Mouse (Mus musculus): ENCODE measurements around the gene Wnk1. TPM values are rescaled to one million over a fixed set of nuclear protein-coding genes. Genes with fewer than 3 reads are reported as not detected.
A peak's percentile ranks its signal among the peaks of the same experiment; 100 is the strongest.

Wnk1 gene
- polyA plus RNA-seq, 1 experiment, result 77.7 TPM

DNA sequence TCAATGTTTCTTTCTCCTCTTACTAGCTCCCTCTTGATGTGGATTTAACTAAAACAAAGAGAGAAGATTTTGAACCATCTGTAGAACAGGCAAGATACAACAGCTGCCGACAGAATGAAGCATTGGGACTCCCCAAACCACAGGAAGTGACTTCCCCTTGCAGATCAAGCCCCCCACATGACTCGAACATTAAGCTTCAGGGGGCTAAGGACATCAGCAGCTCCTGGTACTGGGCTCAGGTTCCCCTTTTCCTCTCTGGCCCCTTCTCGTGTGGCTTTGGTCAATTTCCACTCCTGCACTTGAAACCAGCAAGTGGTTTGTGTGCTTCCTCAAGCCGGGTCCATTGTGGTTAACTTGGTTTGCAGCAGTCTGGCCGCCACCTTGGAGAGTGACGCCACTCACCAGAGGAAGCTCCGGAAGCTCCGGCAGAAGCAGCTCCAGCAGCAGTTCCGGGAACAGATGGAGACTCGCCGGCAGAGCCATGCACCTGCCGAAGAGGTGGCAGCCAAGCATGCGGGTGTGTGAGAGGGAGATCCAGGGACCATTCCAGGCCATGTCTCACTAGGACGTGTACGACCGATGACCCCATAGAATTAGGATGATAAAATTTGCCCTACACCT, 119.8 kb downstream of the Wnk1 start:
- Histone ChIP-seq H3K4me1 (ENCODE audit: control insufficient read depth, insufficient read depth, insufficient read length) (peaks cover 5% of the 10 kb centered on the region; the same call in 1 of the 2 replicates), H3K36me3 (ENCODE audit: control insufficient read depth, insufficient read depth, low read length) (peaks cover 20% of the 10 kb centered on the region), H3K4me3 (ENCODE audit: extremely low read depth, insufficient read depth, insufficient read length) (no peak overlapping the region), H3K27ac (ENCODE audit: insufficient read depth, low read length) (no peak overlapping the region), H3K27me3 (ENCODE audit: control insufficient read depth, insufficient read depth, low read length) (no peaks in the 10 kb centered on the region)
- peak; percentile 12 to 27 for DNase-seq (ENCODE audit: low read depth in 1 of 2, low spot score in 2 of 2)
- 12% methylated on average over 16 of the region's 16 CpGs for WGBS
- TF ChIP-seq POLR2A (IDR thresholded peaks at IDR 0.05; ENCODE audit: low read depth, low read length), result no peak
- TF ChIP-seq CTCF (IDR thresholded peaks at IDR 0.05; ENCODE audit: extremely low read depth, insufficient read depth, insufficient read length, insufficient replicate concordance), result no peak

DNA sequence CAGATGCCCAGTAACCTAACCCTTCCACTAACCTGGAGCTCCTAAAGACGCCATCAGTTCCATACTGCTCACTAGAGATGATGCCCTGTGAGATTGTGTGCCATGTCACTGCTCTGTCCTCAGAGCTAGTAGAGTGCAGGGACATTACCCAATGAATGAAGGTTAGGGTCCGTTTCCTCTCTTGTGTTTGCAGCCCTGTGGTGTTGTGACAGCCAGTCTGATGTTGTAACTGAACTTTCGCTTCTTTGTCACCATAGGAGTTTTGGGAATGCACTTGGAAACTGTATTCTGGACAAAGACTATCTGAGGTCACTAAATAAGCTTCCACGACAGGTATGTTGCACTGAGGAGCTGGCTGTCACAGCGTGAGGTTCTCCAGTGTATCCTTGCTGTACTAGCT, 122.8 kb downstream of the Wnk1 start:
- no peak for TF ChIP-seq POLR2A (IDR thresholded peaks at IDR 0.05; ENCODE audit: low read depth, low read length)
- no peak for TF ChIP-seq CTCF (IDR thresholded peaks at IDR 0.05; ENCODE audit: extremely low read depth, insufficient read depth, insufficient read length, insufficient replicate concordance)
- Histone ChIP-seq H3K4me3 (ENCODE audit: extremely low read depth, insufficient read depth, insufficient read length) (no peak overlapping the region), H3K4me1 (ENCODE audit: control insufficient read depth, insufficient read depth, insufficient read length) (peaks cover 5% of the 10 kb centered on the region; the same call in 1 of the 2 replicates), H3K36me3 (ENCODE audit: control insufficient read depth, insufficient read depth, low read length) (peaks cover 14% of the 10 kb centered on the region), H3K27ac (ENCODE audit: insufficient read depth, low read length) (no peak overlapping the region), H3K27me3 (ENCODE audit: control insufficient read depth, insufficient read depth, low read length) (no peaks in the 10 kb centered on the region)
- no peak for DNase-seq (ENCODE audit: low read depth in 1 of 2, low spot score in 2 of 2)
- WGBS, result 93% methylated on average over 5 of the region's 5 CpGs

DNA sequence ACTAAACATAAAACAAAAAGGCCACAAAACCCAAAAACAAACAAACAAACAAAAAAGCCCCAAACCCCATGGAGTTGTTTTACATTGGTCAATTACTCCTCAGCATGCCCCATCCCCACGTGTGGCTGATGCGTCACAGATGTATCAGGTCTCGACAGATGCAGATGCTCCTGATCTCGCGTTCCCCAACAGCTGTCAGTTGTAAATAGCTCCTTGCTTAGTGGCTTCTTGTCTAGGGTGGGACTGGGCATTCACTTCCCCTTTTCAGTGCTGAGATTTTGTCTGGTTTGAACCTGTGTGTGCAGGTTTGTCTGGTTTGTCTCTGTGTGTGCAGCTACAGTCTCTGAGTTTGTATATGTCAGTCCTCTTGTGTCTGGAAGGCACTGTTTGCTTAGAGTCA, 126.4 kb downstream of the Wnk1 start:
- WGBS, result 38% methylated on average over 5 of the region's 5 CpGs
- H3K27me3 ChIP-seq (ENCODE audit: control insufficient read depth, insufficient read depth, low read length), result no peaks in the 10 kb centered on the region
- no peak overlapping the region for H3K4me3 ChIP-seq (ENCODE audit: extremely low read depth, insufficient read depth, insufficient read length)
- TF ChIP-seq CTCF (IDR thresholded peaks at IDR 0.05; ENCODE audit: extremely low read depth, insufficient read depth, insufficient read length, insufficient replicate concordance) (no peak), POLR2A (IDR thresholded peaks at IDR 0.05; ENCODE audit: low read depth, low read length) (no peak)
- no peak overlapping the region for H3K27ac ChIP-seq (ENCODE audit: insufficient read depth, low read length)
- H3K36me3 ChIP-seq (ENCODE audit: control insufficient read depth, insufficient read depth, low read length), result peaks cover 9% of the 10 kb centered on the region; the same call in 1 of the 2 replicates
- no peak for DNase-seq (ENCODE audit: low read depth in 1 of 2, low spot score in 2 of 2)
- H3K4me1 ChIP-seq (ENCODE audit: control insufficient read depth, insufficient read depth, insufficient read length), result no peaks in the 10 kb centered on the region; the same call in 1 of the 2 replicates

GRCm38 (mm10) chr6:119905461-119905860, 133.0 kb downstream of the Wnk1 start:
- H3K27ac ChIP-seq (ENCODE audit: insufficient read depth, low read length), result no peak overlapping the region
- H3K36me3 ChIP-seq (ENCODE audit: control insufficient read depth, insufficient read depth, low read length), result no peaks in the 10 kb centered on the region; the same call in 1 of the 2 replicates
- TF ChIP-seq POLR2A (IDR thresholded peaks at IDR 0.05; ENCODE audit: low read depth, low read length), result no peak
- TF ChIP-seq CTCF (IDR thresholded peaks at IDR 0.05; ENCODE audit: extremely low read depth, insufficient read depth, insufficient read length, insufficient replicate concordance), result no peak
- 93% methylated on average over 5 of the region's 5 CpGs for WGBS
- H3K27me3 ChIP-seq (ENCODE audit: control insufficient read depth, insufficient read depth, low read length), result no peaks in the 10 kb centered on the region
- no peak overlapping the region for H3K4me3 ChIP-seq (ENCODE audit: extremely low read depth, insufficient read depth, insufficient read length)
- H3K4me1 ChIP-seq (ENCODE audit: control insufficient read depth, insufficient read depth, insufficient read length), result no peaks in the 10 kb centered on the region; the same call in 1 of the 2 replicates
- no peak for DNase-seq (ENCODE audit: low read depth in 1 of 2, low spot score in 2 of 2)

DNA sequence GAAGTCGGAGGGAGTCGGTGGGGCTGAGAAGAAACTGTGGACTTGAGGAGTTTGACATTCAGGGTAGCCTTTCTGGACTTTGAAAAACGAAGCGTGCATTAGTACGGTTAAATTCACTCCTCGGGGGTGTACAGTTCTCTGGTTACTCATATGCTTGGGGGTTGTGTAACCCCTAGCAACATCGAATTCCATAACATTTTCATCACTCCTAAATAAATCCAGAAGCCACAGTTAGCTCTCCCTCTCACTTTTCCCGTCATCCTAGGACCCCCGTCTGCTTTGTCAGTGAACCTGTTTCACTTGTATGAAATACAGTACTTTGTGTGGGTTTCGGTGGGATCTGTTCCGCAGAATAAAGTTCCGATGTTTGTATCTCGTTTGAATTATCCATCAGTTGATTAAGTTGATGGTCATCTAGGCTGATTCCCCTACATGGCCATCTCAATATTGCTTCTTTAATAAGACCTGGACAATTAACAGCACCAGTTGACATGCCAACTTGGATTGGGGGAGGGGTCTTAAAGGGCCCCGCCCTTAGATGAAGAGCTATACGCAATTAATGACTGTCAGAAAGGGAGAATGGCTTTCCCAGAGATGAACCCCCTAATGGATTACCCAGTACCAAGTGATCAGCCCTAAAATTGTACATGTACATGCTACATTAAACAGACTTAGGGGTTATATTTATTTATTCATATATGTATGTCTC, 135.2 kb downstream of the Wnk1 start:
- Histone ChIP-seq H3K27ac (ENCODE audit: insufficient read depth, low read length) (peak overlapping the region; percentile 66), H3K36me3 (ENCODE audit: control insufficient read depth, insufficient read depth, low read length) (no peaks in the 10 kb centered on the region; the same call in 1 of the 2 replicates), H3K4me3 (ENCODE audit: extremely low read depth, insufficient read depth, insufficient read length) (peak overlapping the region; percentile 91), H3K27me3 (ENCODE audit: control insufficient read depth, insufficient read depth, low read length) (no peaks in the 10 kb centered on the region), H3K4me1 (ENCODE audit: control insufficient read depth, insufficient read depth, insufficient read length) (no peaks in the 10 kb centered on the region; the same call in 1 of the 2 replicates)
- DNase-seq (ENCODE audit: low read depth in 1 of 2, low spot score in 2 of 2), result no peak
- TF ChIP-seq POLR2A (IDR thresholded peaks at IDR 0.05; ENCODE audit: low read depth, low read length) (no peak), CTCF (IDR thresholded peaks at IDR 0.05; ENCODE audit: extremely low read depth, insufficient read depth, insufficient read length, insufficient replicate concordance) (no peak)
- 20% methylated on average over 15 of the region's 15 CpGs for WGBS

GRCm38 (mm10) chr6:119902204-119903080, 136.0 kb downstream of the Wnk1 start, which contains the start of gene Rad52:
Gene Rad52 (plus strand): TSS chr6:119902698.
- Histone ChIP-seq H3K4me1 (ENCODE audit: control insufficient read depth, insufficient read depth, insufficient read length) (no peaks in the 10 kb centered on the region; the same call in 1 of the 2 replicates), H3K36me3 (ENCODE audit: control insufficient read depth, insufficient read depth, low read length) (no peaks in the 10 kb centered on the region; the same call in 1 of the 2 replicates), H3K27ac (ENCODE audit: insufficient read depth, low read length) (peak within 1 kb of the TSS; percentile 91), H3K27me3 (ENCODE audit: control insufficient read depth, insufficient read depth, low read length) (no peaks in the 10 kb centered on the region), H3K4me3 (ENCODE audit: extremely low read depth, insufficient read depth, insufficient read length) (peak within 1 kb of the TSS; percentile 91)
- peak; percentile 69 to 79 for DNase-seq (ENCODE audit: low read depth in 1 of 2, low spot score in 2 of 2)
- 2% methylated on average over 67 of the region's 67 CpGs for WGBS
- TF ChIP-seq POLR2A (IDR thresholded peaks at IDR 0.05; ENCODE audit: low read depth, low read length) (peak; percentile 16), CTCF (IDR thresholded peaks at IDR 0.05; ENCODE audit: extremely low read depth, insufficient read depth, insufficient read length, insufficient replicate concordance) (no peak)

All from spleen, adult 2 months (tissue).